Mouse (Mus musculus): ENCODE measurements around the gene 1700003F12Rik. TPM values are rescaled to one million over a fixed set of nuclear protein-coding genes. Genes with fewer than 3 reads are reported as not detected.

1700003F12Rik gene
- polyA plus RNA-seq, 1 experiment from 2014 or later: 2.6 TPM

DNA sequence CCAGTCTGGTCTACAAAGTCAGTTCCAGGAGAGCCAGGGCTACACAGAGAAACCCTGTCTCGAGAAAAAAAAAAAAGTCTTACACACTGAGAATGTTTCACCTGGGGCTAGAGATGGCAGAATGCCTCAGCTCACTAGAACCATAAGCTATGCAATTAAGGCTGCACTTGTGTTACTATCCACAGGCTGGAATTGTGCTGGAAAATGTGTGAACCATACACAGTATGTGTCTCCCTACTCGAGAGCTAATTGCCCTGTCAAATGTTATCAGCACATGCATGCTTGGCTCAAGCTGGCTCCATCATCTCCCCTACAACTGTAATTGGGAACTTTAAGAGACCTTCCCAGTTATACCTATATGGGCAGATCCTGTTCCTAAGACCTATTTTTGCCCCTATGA, 4.1 kb downstream of the 1700003F12Rik start:
- H3K27ac ChIP-seq (replicated peaks): no peak overlapping the region
- H3K36me3 ChIP-seq: no peaks in the 10 kb centered on the region
- no peak overlapping the region for H3K4me3 ChIP-seq
- ATAC-seq (replicated peaks): no peak
- H3K4me1 ChIP-seq: peaks cover 37% of the 10 kb centered on the region
- H3K27me3 ChIP-seq: no peaks in the 10 kb centered on the region
- no peaks in the 10 kb centered on the region for H3K9me3 ChIP-seq
- no peak overlapping the region for H3K9ac ChIP-seq (replicated peaks)
- H3K4me2 ChIP-seq (replicated peaks): no peak overlapping the region
- WGBS: 55% methylated on average over 2 of the region's 2 CpGs

GRCm38 (mm10) chr2:154551476-154551875, 4.6 kb downstream of the 1700003F12Rik start, which contains the start of gene Actl10:
Gene Actl10 (plus strand): TSS chr2:154551776.
- 84% methylated on average over 4 of the region's 4 CpGs for whole genome bisulfite sequencing
- Histone ChIP-seq H3K9ac (replicated peaks) (peak within 1 kb of the TSS; percentile 14), H3K9me3 (no peaks in the 10 kb centered on the region), H3K27ac (replicated peaks) (peak within 1 kb of the TSS; percentile 68), H3K27me3 (no peaks in the 10 kb centered on the region), H3K36me3 (no peaks in the 10 kb centered on the region), H3K4me3 (no peak within 1 kb of the TSS), H3K4me1 (peaks cover 37% of the 10 kb centered on the region), H3K4me2 (replicated peaks) (peak within 1 kb of the TSS; percentile 37)
- no peak for ATAC-seq (replicated peaks)

GRCm38 (mm10) chr2:154551927-154552326, 5.0 kb downstream of the 1700003F12Rik start:
- Histone ChIP-seq H3K4me3 (no peak overlapping the region), H3K4me2 (replicated peaks) (peak overlapping the region; percentile 37), H3K27ac (replicated peaks) (peak overlapping the region; percentile 68), H3K9ac (replicated peaks) (peak overlapping the region; percentile 14; the same call in 1 of the 2 replicates), H3K4me1 (peaks cover 38% of the 10 kb centered on the region), H3K27me3 (no peaks in the 10 kb centered on the region), H3K36me3 (no peaks in the 10 kb centered on the region), H3K9me3 (no peaks in the 10 kb centered on the region)
- 35% methylated on average over 21 of the region's 21 CpGs for whole genome bisulfite sequencing
- ATAC-seq (replicated peaks): no peak; the same call in 1 of the 2 replicates

GRCm38 (mm10) chr2:154552424-154552907, 5.6 kb downstream of the 1700003F12Rik start:
- WGBS: 13% methylated on average over 27 of the region's 27 CpGs
- peaks cover 44% of the 10 kb centered on the region for H3K4me1 ChIP-seq
- no peaks in the 10 kb centered on the region for H3K36me3 ChIP-seq
- peak overlapping the region; percentile 14 for H3K9ac ChIP-seq (replicated peaks)
- peak overlapping the region; percentile 37 for H3K4me2 ChIP-seq (replicated peaks)
- no peaks in the 10 kb centered on the region for H3K27me3 ChIP-seq
- H3K9me3 ChIP-seq: no peaks in the 10 kb centered on the region
- H3K27ac ChIP-seq (replicated peaks): peak overlapping the region; percentile 68
- no peak overlapping the region for H3K4me3 ChIP-seq
- peak; percentile 71 for ATAC-seq (replicated peaks)

DNA sequence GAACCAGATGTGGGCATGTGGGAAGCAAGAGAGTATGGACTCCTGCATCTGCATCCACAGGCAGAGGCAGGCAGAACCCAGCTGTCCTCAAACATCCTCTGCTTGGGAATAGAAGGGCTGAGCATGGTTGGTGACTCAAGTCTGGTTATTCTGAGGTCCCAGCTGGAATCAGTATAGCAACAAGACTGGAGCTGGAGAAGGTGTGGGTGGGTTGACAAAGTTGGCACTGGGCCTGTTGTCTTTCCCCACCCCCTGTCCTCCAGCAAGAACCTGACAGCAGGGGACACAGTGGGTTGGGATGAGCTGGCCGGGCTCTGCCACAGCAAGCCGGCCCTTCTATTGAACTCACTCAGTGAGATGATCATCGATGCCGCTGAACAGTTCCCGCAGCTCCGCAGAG, 8.3 kb downstream of the 1700003F12Rik start:
- H3K27me3 ChIP-seq: no peaks in the 10 kb centered on the region
- H3K36me3 ChIP-seq: no peaks in the 10 kb centered on the region
- H3K9ac ChIP-seq (replicated peaks): no peak overlapping the region
- H3K4me3 ChIP-seq: no peak overlapping the region
- WGBS: 72% methylated on average over 6 of the region's 6 CpGs
- no peak for ATAC-seq (replicated peaks)
- no peaks in the 10 kb centered on the region for H3K9me3 ChIP-seq
- no peak overlapping the region for H3K27ac ChIP-seq (replicated peaks)
- peaks cover 44% of the 10 kb centered on the region for H3K4me1 ChIP-seq
- H3K4me2 ChIP-seq (replicated peaks): no peak overlapping the region

DNA sequence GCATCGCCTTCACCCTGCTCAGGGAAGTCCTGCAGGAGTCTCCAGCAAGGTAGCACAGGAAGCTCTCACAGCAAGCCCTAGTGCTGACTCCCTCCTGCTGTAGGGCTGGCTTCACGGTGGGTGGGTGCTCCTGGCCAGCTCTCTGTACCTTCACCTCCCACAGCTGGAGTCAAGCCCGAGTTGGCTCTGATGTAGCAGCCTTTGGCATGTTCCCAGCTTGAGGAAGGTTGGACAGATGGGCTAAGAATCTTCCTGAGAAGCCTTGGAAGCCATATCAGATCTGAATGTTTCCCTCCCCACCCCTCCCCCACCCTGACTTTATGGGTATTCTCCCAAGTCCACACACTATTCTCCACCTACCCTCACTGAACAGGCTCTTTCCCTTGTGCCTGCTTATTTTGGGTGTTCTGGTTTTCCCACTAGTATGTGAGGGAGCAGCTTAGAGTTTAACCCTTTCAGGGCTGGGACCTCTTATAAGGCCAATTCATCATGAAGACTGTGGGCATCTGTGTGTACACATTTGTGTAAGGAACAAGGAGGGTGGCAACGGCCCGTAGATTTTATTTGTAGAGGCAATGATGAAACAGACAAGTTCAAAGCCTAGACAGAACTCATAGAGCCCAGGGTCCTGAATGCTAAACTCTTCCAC, 10.4 kb downstream of the 1700003F12Rik start:
- H3K36me3 ChIP-seq: no peaks in the 10 kb centered on the region
- H3K4me2 ChIP-seq (replicated peaks): peak overlapping the region; percentile 70
- H3K4me3 ChIP-seq: peak overlapping the region; percentile 46
- no peaks in the 10 kb centered on the region for H3K27me3 ChIP-seq
- WGBS: 41% methylated on average over 5 of the region's 5 CpGs
- H3K27ac ChIP-seq (replicated peaks): 0 out of 2 replicates have a peak overlapping the region, but pooled peaks have one; percentile 43
- no peaks in the 10 kb centered on the region for H3K9me3 ChIP-seq
- H3K9ac ChIP-seq (replicated peaks): no peak overlapping the region
- peaks cover 30% of the 10 kb centered on the region for H3K4me1 ChIP-seq
- no peak for ATAC-seq (replicated peaks)

DNA sequence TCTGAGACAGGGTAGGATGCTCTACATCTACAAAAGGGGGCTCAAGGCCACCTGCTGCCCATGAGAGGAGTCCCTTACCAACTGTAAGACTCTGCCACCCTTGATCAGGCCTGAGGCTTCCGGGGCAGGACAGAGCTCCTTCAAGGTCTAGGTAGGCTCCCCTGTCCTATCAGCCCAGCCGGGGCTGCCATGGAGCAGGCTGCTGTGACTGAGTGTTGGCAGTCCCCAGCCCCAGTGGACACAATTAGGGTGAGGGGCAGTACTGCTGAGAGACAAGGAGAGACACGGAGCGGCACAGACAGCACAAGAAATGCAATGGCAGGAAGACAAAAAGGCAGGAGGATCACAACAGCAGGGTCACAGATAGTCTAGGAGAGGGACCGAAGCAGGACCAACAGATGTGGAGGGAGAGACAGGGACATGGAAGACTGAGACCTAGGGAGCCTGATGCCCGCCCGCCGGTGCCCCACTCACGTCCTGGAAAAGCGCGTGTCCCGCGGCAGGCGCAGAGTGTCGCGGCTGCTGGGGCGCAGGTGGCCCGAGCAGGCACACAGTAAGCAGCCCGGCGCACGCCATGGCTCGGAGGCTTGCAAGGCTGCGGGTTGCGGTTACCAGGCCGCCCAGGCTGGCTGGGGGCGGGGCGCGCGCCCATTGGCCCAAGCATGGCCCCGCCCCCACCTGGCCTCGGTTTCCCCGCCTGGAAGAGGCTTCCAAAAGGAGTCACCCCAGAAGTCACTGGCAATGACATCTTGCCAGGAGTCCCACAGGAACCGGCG, 11.6 kb downstream of the 1700003F12Rik start, which contains the start of gene Necab3:
Gene Necab3 (minus strand): TSS at position 627 of the 776 bp plus-strand sequence.
- Histone ChIP-seq H3K27me3 (no peaks in the 10 kb centered on the region), H3K4me2 (replicated peaks) (peak within 1 kb of the TSS; percentile 70), H3K36me3 (no peaks in the 10 kb centered on the region), H3K4me3 (peak within 1 kb of the TSS; percentile 46), H3K9ac (replicated peaks) (peak within 1 kb of the TSS; percentile 54), H3K9me3 (no peaks in the 10 kb centered on the region), H3K4me1 (peaks cover 23% of the 10 kb centered on the region), H3K27ac (replicated peaks) (0 out of 2 replicates have a peak within 1 kb of the TSS, but pooled peaks have one; percentile 25)
- WGBS: 6% methylated on average over 34 of the region's 34 CpGs
- peak; percentile 71 for ATAC-seq (replicated peaks)

DNA sequence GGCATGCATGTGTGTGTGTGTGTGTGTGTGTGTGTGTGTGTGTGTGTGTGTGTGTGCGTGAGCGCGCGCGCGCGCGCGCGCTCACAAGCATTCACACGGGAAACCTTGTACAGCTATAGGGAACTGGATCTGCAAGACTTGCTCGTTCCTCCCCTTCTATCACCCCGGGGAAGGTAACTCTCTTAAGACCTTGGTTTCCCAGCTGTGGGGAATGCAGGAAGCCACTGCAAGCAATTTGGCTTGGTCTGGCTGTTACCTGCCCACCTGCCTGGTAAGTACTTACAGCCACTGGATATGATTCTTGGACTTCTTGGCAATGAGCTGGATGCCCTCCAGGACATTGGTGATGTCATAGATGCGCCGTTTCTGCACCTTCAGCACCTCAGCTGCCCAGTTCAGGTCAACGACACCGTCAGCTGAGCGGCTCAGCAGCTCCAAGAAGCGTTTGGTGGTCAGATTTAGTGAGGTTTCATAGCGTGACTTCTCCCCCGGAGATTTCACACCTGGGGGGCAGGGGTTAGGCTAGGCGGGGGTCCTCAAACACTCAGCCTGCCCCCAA, 16.8 kb downstream of the 1700003F12Rik start:
- H3K9ac ChIP-seq (replicated peaks): no peak overlapping the region
- H3K4me1 ChIP-seq: peaks cover 42% of the 10 kb centered on the region
- H3K27ac ChIP-seq (replicated peaks): no peak overlapping the region
- H3K27me3 ChIP-seq: no peaks in the 10 kb centered on the region
- H3K4me2 ChIP-seq (replicated peaks): no peak overlapping the region
- ATAC-seq (replicated peaks): no peak
- no peaks in the 10 kb centered on the region for H3K9me3 ChIP-seq
- WGBS: 91% methylated on average over 22 of the region's 22 CpGs
- H3K36me3 ChIP-seq: no peaks in the 10 kb centered on the region
- H3K4me3 ChIP-seq: no peak overlapping the region

DNA sequence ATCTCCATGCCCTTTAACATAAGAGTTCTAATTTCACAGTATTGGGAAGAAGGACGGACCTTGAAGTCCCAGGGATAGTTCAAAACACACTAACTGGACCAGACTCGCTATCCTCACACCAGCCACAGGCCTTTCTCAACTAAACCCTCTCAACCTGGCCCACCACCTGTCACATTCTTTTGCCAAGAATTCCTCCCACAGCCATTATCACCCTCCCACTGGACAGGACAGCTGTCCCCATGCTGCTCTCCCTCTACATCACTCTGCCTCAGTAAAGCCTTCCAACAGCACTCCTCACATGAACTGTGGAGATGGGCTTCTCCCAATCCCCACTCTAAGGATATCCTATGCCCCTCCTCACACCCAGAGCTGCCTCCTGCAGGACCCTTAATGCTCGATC, 18.7 kb downstream of the 1700003F12Rik start:
- Histone ChIP-seq H3K27me3 (no peaks in the 10 kb centered on the region), H3K4me2 (replicated peaks) (no peak overlapping the region), H3K4me1 (peaks cover 49% of the 10 kb centered on the region), H3K4me3 (no peak overlapping the region), H3K9ac (replicated peaks) (no peak overlapping the region), H3K36me3 (no peaks in the 10 kb centered on the region), H3K9me3 (no peaks in the 10 kb centered on the region), H3K27ac (replicated peaks) (peak overlapping the region; percentile 46)
- 56% methylated on average over 3 of the region's 3 CpGs for WGBS
- no peak for ATAC-seq (replicated peaks)

GRCm38 (mm10) chr2:154566641-154567040, 19.8 kb downstream of the 1700003F12Rik start:
- ATAC-seq (replicated peaks): no peak
- H3K4me2 ChIP-seq (replicated peaks): no peak overlapping the region
- H3K27ac ChIP-seq (replicated peaks): no peak overlapping the region; the same call in 1 of the 2 replicates
- no peaks in the 10 kb centered on the region for H3K27me3 ChIP-seq
- H3K9ac ChIP-seq (replicated peaks): no peak overlapping the region
- H3K4me1 ChIP-seq: peaks cover 53% of the 10 kb centered on the region
- no peaks in the 10 kb centered on the region for H3K9me3 ChIP-seq
- no peak overlapping the region for H3K4me3 ChIP-seq
- 53% methylated on average over 8 of the region's 8 CpGs for WGBS
- H3K36me3 ChIP-seq: no peaks in the 10 kb centered on the region

GRCm38 (mm10) chr2:154567766-154568165, 20.9 kb downstream of the 1700003F12Rik start:
- Histone ChIP-seq H3K4me1 (peaks cover 53% of the 10 kb centered on the region), H3K4me3 (peak overlapping the region; percentile 88), H3K27me3 (no peaks in the 10 kb centered on the region), H3K27ac (replicated peaks) (peak overlapping the region; percentile 73), H3K9ac (replicated peaks) (no peak overlapping the region), H3K36me3 (no peaks in the 10 kb centered on the region), H3K4me2 (replicated peaks) (peak overlapping the region; percentile 90), H3K9me3 (no peaks in the 10 kb centered on the region)
- WGBS: 62% methylated on average over 2 of the region's 2 CpGs
- ATAC-seq (replicated peaks): no peak

Data from forebrain, embryonic 15.5 days (tissue).